Mouse (Mus musculus) forebrain, embryonic 14.5 days (tissue): ENCODE results near the gene Smyd2. TPM values are rescaled to one million over a fixed set of nuclear protein-coding genes. Genes with fewer than 3 reads are reported as not detected.

ENCODE experiments used
- ATAC-seq: fragments of 200-750 bp; cut with Nextera tagmentation; 2 replicates; pipeline ENCODE4 v1.8.0; 2017; ENCODE audit warnings: mild to moderate bottlenecking, moderate library complexity
- DNase-seq: peaks from one replicate; pipeline ENCODE4 v3.0.0-alpha.2; 2015; ENCODE audit warnings: low spot score
- H3K27ac ChIP-seq: fragments of 300-500 bp; sonication (generic); 2 replicates; pipeline ENCODE4 v1.5.1; 2014; ENCODE audit warnings: low read depth, mild to moderate bottlenecking, control low read depth, low read length, moderate library complexity
- H3K27me3 ChIP-seq: fragments of 300-500 bp; sonication (generic); replicated peaks from 2 replicates; pipeline ENCODE4 v1.6.1; 2014; ENCODE audit warnings: low read length, control low read depth, mixed read lengths; ENCODE audit not compliant: control insufficient read depth, insufficient read depth
- H3K36me3 ChIP-seq: fragments of 300-500 bp; sonication (generic); 2 replicates; pipeline ENCODE4 v1.6.1; 2014; ENCODE audit warnings: low read length, control low read depth; ENCODE audit not compliant: control insufficient read depth, insufficient read depth
- H3K4me1 ChIP-seq: fragments of 300-500 bp; sonication (generic); 2 replicates; pipeline ENCODE4 v1.6.1; 2014; ENCODE audit warnings: antibody characterized with exemption, low read length, control low read depth; ENCODE audit not compliant: control insufficient read depth, insufficient read depth
- H3K4me2 ChIP-seq: fragments of 300-500 bp; sonication (generic); 2 replicates; pipeline ENCODE4 v1.6.1; 2014; ENCODE audit warnings: mild to moderate bottlenecking, control low read depth, low read length
- H3K4me3 ChIP-seq: fragments of 300-500 bp; sonication (generic); 2 replicates; pipeline ENCODE4 v1.5.1; 2014; ENCODE audit warnings: low read depth, low read length, control low read depth
- H3K9ac ChIP-seq: fragments of 300-500 bp; sonication (generic); 2 replicates; pipeline ENCODE4 v1.6.1; 2014; ENCODE audit warnings: mild to moderate bottlenecking, low read length, control low read depth, moderate library complexity
- H3K9me3 ChIP-seq: fragments of 300-500 bp; sonication (generic); replicated peaks from 2 replicates; pipeline ENCODE4 v1.6.1; 2016; ENCODE audit warnings: low read length, control low read depth, mixed read lengths; ENCODE audit not compliant: control insufficient read depth
- WGBS: fragments of 180-500 bp; shearing (Covaris S2); extraction: QIAGEN DNeasy Blood & Tissue Kit; methylation state at CpG from one replicate; pipeline ENCODE4 v1.1.7; 2014; 5-methylcytosine and 5-hydroxymethylcytosine counted together
- polyA plus RNA-seq: library from polyadenylated mRNA; unstranded; fragments of >200 nt; fragmentation: Nextera tagmentation; extraction: Ambion mirVana; gene quantifications from 2 replicates; pipeline ENCODE4 v1.2.1, GENCODE M21; 2014

Gene Smyd2
- 63.9 and 70.5 TPM in 2 replicates for polyA plus RNA-seq

DNA sequence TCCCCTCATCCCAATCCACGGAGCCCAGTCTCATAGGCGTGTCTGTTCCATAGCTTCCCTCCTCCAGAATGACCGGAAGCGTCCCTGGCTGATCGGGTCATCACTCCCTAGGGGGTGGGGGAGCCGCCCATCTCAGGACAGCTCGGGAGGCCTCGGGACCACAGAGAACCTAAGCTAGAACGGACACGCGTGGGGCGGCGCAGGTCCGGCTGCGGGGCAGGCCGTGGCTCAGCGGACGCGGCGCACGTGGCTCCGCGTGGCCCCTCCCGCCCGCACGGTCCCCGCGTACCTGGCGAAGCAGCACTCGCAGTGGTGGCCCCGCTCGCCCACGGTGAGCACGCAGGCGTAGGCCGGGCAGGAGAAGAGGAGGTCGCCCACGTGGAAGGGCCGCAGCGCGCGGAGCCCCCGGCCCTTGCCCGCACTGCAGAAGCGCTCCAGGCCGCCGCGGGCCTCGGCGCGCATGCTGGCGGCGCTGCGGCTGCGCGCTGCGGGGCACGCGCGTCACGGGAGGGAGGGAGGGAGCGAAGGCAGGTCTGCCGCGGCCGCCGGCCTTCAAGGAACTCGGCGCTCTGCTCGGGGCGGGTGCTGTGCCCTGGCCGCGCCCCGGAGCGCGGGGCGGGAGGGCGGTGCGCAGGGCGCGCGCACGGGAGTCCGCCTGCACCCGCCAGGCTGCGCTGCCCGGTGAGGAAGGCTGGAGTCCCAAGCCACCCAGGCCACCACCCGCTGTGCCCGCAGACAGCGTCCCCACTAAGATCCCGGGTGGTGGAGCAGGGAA, at the start of gene Smyd2:
Gene Smyd2 (minus strand): TSS at position 546 of the 775 bp plus-strand sequence.
- Histone ChIP-seq H3K9me3 (no peaks in the 10 kb centered on the region), H3K9ac (peak within 1 kb of the TSS; percentile 82), H3K27me3 (peaks cover 5% of the 10 kb centered on the region; the same call in 1 of the 2 replicates), H3K4me3 (peak within 1 kb of the TSS; percentile 66), H3K36me3 (no peaks in the 10 kb centered on the region), H3K4me2 (peak within 1 kb of the TSS; percentile 98), H3K27ac (no peak within 1 kb of the TSS), H3K4me1 (peaks cover 4% of the 10 kb centered on the region; the same call in 1 of the 2 replicates)
- ATAC-seq (peak; percentile 93), DNase-seq (peak; percentile 84)
- WGBS, result under 1% methylated on average over 58 of the region's 90 CpGs

DNA sequence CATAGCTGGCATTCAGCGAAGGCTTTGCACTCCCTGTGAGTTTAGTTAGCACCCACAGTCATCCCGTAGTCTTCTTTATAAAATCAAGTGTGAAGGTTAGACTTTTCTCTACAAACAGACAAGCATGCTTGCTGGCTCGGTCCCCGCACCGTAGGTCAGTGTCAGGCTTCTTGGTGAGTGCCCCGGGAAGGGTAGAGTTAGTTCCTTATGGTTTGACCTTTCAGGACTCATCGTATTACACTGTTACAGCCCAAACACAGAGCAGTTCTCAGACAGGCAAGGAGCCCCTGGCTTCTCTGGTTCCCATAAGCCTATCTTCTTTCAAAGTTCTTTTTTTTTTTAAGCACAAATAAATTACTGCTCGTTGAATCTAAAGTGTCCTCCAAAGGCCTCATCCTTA, 48.2 kb upstream of the Smyd2 start:
- Histone ChIP-seq H3K9me3 (no peaks in the 10 kb centered on the region), H3K9ac (no peak overlapping the region), H3K27me3 (no peaks in the 10 kb centered on the region), H3K4me3 (no peak overlapping the region), H3K36me3 (no peaks in the 10 kb centered on the region), H3K4me2 (no peak overlapping the region), H3K4me1 (no peaks in the 10 kb centered on the region), H3K27ac (no peak overlapping the region)
- WGBS, result 89% methylated on average over 8 of the region's 8 CpGs
- DNase-seq (no peak), ATAC-seq (no peak)

DNA sequence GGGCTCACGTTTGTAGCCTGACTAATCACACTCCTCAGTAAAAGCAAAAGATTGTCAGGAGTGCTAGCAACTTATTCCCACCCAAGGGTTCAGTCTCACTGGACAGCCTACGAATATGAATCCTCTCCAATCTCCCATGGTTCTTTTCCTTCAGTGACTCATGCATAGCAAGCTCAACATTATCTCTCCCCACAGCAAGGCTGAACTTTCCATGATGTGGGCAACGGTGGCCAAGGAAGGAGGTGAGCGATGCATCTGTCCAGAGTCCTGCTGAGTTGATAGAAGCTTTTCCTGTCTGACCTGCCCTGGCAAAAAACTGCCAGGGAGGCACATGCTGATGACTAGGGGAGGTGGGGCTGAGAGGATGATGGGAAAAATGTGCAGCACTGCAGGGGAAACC, 45.9 kb upstream of the Smyd2 start:
- no peak for DNase-seq
- Histone ChIP-seq H3K4me1 (no peaks in the 10 kb centered on the region), H3K9me3 (no peaks in the 10 kb centered on the region), H3K36me3 (no peaks in the 10 kb centered on the region), H3K4me3 (no peak overlapping the region), H3K4me2 (no peak overlapping the region), H3K9ac (no peak overlapping the region), H3K27me3 (no peaks in the 10 kb centered on the region), H3K27ac (no peak overlapping the region)
- no peak for ATAC-seq
- 81% methylated on average over 4 of the region's 4 CpGs for WGBS

DNA sequence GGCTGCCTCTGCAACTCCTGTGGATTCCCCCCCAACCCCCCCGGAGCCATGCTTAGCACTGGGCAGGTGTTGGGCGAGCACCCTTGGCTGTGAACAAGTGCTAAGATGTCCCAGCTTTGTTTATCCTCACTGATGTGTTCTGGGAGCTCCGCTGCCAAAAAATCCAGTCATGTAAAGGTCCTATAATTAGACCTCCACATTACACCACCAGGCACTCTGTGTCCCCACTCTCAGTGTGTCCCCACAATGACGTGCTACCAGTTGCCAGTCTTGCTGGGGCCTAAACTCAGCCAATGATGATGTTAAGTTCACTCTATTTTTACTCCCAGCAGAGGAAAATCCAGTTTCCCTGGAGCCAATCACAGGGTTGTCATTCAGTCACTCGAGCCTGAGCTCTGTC, 38.3 kb upstream of the Smyd2 start:
- Histone ChIP-seq H3K27me3 (no peaks in the 10 kb centered on the region), H3K4me2 (no peak overlapping the region), H3K27ac (no peak overlapping the region), H3K4me1 (no peaks in the 10 kb centered on the region), H3K36me3 (no peaks in the 10 kb centered on the region), H3K9ac (no peak overlapping the region), H3K4me3 (no peak overlapping the region), H3K9me3 (no peaks in the 10 kb centered on the region)
- ATAC-seq, result peak; percentile 58; the same call in 1 of the 2 replicates
- 39% methylated on average over 5 of the region's 5 CpGs for WGBS
- DNase-seq, result peak; percentile 43

DNA sequence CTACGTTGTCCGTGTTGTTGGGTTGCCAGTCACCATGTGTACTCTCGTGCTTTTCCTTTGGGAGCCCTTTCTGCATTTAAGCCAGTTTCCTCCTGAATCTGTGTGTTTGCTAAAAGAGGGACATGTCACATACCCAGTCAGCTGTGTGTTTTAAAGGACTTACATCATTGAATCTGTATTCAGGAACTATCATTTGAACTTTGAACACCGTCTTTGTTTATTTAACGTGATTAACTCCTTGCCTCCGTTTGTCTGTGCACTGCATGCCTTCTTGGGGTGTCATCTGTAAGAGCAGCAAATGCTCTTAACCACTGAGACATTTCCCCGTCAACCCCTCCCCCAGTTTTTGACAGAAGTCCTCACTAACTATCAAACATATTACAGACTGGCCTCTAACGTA, 37.6 kb upstream of the Smyd2 start:
- H3K4me3 ChIP-seq, result no peak overlapping the region
- no peaks in the 10 kb centered on the region for H3K4me1 ChIP-seq
- 88% methylated on average over 8 of the region's 8 CpGs for whole genome bisulfite sequencing
- H3K36me3 ChIP-seq, result no peaks in the 10 kb centered on the region
- no peaks in the 10 kb centered on the region for H3K9me3 ChIP-seq
- no peak overlapping the region for H3K9ac ChIP-seq
- H3K27me3 ChIP-seq, result no peaks in the 10 kb centered on the region
- no peak overlapping the region for H3K4me2 ChIP-seq
- H3K27ac ChIP-seq, result no peak overlapping the region
- DNase-seq, result no peak
- no peak for ATAC-seq

DNA sequence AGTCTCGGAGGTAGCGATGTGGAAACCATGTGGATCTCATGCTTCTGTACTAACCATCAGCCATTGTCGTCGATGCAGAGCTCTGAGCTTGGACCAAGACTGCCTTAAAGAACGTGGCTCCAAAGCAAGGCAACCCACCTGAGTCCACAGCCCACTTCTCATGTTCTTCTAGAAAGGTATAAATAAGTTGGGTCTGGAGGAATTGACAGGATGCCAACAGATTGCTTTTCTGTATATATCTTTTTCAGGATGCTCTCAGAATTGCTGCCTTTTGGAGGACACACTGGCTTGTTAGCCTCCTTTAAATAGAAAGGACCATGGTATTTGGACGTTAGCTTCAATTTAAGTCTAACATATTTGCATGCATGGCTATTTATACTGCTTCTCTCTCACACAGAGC, 29.7 kb upstream of the Smyd2 start:
- no peak for DNase-seq
- no peaks in the 10 kb centered on the region for H3K36me3 ChIP-seq
- no peaks in the 10 kb centered on the region for H3K4me1 ChIP-seq
- 83% methylated on average over 6 of the region's 6 CpGs for WGBS
- no peak overlapping the region for H3K4me2 ChIP-seq
- ATAC-seq, result no peak
- no peaks in the 10 kb centered on the region for H3K27me3 ChIP-seq
- H3K4me3 ChIP-seq, result no peak overlapping the region
- no peak overlapping the region for H3K9ac ChIP-seq
- no peaks in the 10 kb centered on the region for H3K9me3 ChIP-seq
- no peak overlapping the region for H3K27ac ChIP-seq

DNA sequence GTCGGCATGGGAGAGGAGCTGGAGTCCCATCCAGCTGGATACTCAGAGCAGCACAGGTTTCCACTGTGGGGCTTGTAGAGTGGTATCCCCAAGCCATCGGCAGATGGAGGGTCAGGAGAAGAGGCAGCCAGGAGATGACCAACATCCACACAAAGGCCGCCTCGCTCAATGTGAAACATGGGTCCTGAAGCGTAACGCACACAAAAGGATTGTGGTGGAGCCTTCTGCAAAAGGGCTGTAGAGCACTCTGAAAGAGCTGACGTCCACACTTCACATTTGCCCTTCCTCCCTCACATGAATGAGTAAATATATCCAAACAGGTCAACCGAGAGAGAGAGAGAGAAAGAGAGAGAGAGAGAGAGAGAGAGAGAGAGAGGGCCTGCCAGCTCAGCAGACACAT, 25.2 kb upstream of the Smyd2 start:
- no peak overlapping the region for H3K9ac ChIP-seq
- no peak overlapping the region for H3K27ac ChIP-seq
- ATAC-seq (no peak), DNase-seq (no peak)
- H3K9me3 ChIP-seq, result no peaks in the 10 kb centered on the region
- no peaks in the 10 kb centered on the region for H3K4me1 ChIP-seq
- no peaks in the 10 kb centered on the region for H3K36me3 ChIP-seq
- H3K4me2 ChIP-seq, result no peak overlapping the region
- no peaks in the 10 kb centered on the region for H3K27me3 ChIP-seq
- H3K4me3 ChIP-seq, result no peak overlapping the region
- 64% methylated on average over 8 of the region's 8 CpGs for WGBS

DNA sequence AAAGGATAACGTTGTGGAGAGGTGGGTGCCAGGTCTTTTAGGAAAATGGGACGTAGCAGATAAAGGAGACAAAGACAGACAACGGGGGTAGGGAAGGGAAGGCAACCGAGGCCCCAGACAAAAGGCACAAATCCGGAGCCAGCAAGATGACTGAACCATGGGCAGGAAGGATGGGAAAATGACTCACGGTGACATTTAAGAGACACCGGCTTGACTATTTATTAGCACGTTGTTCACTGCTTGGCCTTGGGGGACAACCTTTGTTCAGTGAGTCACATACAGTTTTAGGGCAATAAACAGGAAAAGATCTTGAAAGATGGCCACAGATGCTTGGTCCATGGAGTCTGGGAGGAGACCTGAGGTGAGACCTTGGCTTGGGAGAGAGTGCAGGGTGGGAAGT, 24.0 kb upstream of the Smyd2 start:
- H3K9me3 ChIP-seq, result no peaks in the 10 kb centered on the region
- DNase-seq (no peak), ATAC-seq (no peak)
- WGBS, result 84% methylated on average over 8 of the region's 8 CpGs
- no peak overlapping the region for H3K9ac ChIP-seq
- no peaks in the 10 kb centered on the region for H3K4me1 ChIP-seq
- no peaks in the 10 kb centered on the region for H3K27me3 ChIP-seq
- H3K4me3 ChIP-seq, result no peak overlapping the region
- no peaks in the 10 kb centered on the region for H3K36me3 ChIP-seq
- no peak overlapping the region for H3K27ac ChIP-seq
- no peak overlapping the region for H3K4me2 ChIP-seq

DNA sequence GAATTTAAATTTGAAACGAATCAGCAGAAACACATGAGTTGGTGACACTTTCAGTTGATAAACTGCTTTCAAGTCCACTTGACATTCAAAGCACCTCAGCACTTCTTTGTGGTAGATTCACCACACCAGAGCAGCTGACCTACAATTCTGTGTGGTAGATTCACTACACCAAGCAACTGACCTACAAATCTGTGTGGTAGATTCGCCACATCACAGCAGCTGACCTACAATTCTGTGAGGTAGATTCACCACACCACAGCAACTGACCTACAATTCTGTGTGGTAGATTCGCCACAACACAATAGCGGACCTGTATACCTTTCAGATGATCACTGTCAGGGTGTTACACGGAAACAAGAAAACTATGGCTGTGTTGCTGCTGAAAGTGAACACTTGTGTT, 19.6 kb upstream of the Smyd2 start:
- H3K4me2 ChIP-seq, result no peak overlapping the region
- no peak overlapping the region for H3K4me3 ChIP-seq
- DNase-seq (no peak), ATAC-seq (no peak)
- H3K9ac ChIP-seq, result no peak overlapping the region
- no peaks in the 10 kb centered on the region for H3K9me3 ChIP-seq
- no peaks in the 10 kb centered on the region for H3K27me3 ChIP-seq
- H3K36me3 ChIP-seq, result no peaks in the 10 kb centered on the region
- no peaks in the 10 kb centered on the region for H3K4me1 ChIP-seq
- H3K27ac ChIP-seq, result no peak overlapping the region
- WGBS, result 86% methylated on average over 5 of the region's 5 CpGs
